Mouse (Mus musculus) v-Abl transformed pro-B cells (cell line): ENCODE measurements around the gene Kat8.

Source experiments
- in situ Hi-C, 2 experiments: fragments of 400-800 bp; cut with MboI; formaldehyde crosslinking; loops; one replicate each; pipeline ENCODE4 v1.15.1; 2025; ENCODE audit not compliant: unreplicated experiment in 2 of 2

The Kat8 gene

GRCm38 (mm10) chr7:127896384-127896783, 15.9 kb upstream of the Kat8 start:
- in situ Hi-C loops = no loop called here

- in situ Hi-C loops = no loop called here
These were observed 14.8 kb upstream of the Kat8 start for GRCm38 (mm10) chr7:127897542-127897941.

- in situ Hi-C loops = no loop called here
These were observed 13.9 kb upstream of the Kat8 start for GRCm38 (mm10) chr7:127898179-127898956.

- in situ Hi-C loops = no loop called here
These were observed 12.3 kb upstream of the Kat8 start for GRCm38 (mm10) chr7:127899997-127900396.

- in situ Hi-C loops = no loop called here
These were observed 10.5 kb upstream of the Kat8 start for GRCm38 (mm10) chr7:127901772-127902171.

GRCm38 (mm10) chr7:127903971-127904796, 8.1 kb upstream of the Kat8 start, which contains the start of gene Bckdk:
Gene Bckdk, plus strand, starts transcription at chr7:127904082.
- in situ Hi-C loops = no loop called here

GRCm38 (mm10) chr7:127907939-127908338, 4.4 kb upstream of the Kat8 start:
- in situ Hi-C loops = no loop called here

GRCm38 (mm10) chr7:127908656-127909055, 3.7 kb upstream of the Kat8 start:
- in situ Hi-C loops = no loop called here

- in situ Hi-C loops = no loop called here
These were observed 622 bp downstream of the Kat8 start for GRCm38 (mm10) chr7:127912938-127913337.

GRCm38 (mm10) chr7:127915293-127915692, 3.0 kb downstream of the Kat8 start:
- in situ Hi-C loops = no loop called here

- in situ Hi-C loops = no loop called here
These were observed 5.9 kb downstream of the Kat8 start for GRCm38 (mm10) chr7:127918203-127918602.

GRCm38 (mm10) chr7:127919290-127919689, 7.0 kb downstream of the Kat8 start:
- in situ Hi-C loops = no loop called here

- in situ Hi-C loops = no loop called here
These were observed 9.2 kb downstream of the Kat8 start for GRCm38 (mm10) chr7:127921516-127921915.

- in situ Hi-C loops = no loop called here
These were observed 10.3 kb downstream of the Kat8 start for GRCm38 (mm10) chr7:127922451-127923275.

GRCm38 (mm10) chr7:127923714-127924113, 11.4 kb downstream of the Kat8 start:
- in situ Hi-C loops = no loop called here

GRCm38 (mm10) chr7:127925252-127925651, 12.9 kb downstream of the Kat8 start:
- in situ Hi-C loops = no loop called here

- in situ Hi-C loops = no loop called here
These were observed 13.8 kb downstream of the Kat8 start for GRCm38 (mm10) chr7:127926066-127926465.

- in situ Hi-C loops = no loop called here
These were observed 14.5 kb downstream of the Kat8 start for GRCm38 (mm10) chr7:127926846-127927245.

- in situ Hi-C loops = no loop called here
These were observed 15.4 kb downstream of the Kat8 start for GRCm38 (mm10) chr7:127927726-127928125.

- in situ Hi-C loops = no loop called here
These were observed 16.3 kb downstream of the Kat8 start for GRCm38 (mm10) chr7:127928596-127928995.

GRCm38 (mm10) chr7:127929923-127930322, 17.6 kb downstream of the Kat8 start, which contains the start of gene Prss8:
Gene Prss8, minus strand, starts transcription at chr7:127930104.
- in situ Hi-C loops = no loop called here
